Mouse (Mus musculus) intestine, embryonic 14.5 days (tissue): ENCODE results near the gene Irf2bp2. TPM values are rescaled to one million over a fixed set of nuclear protein-coding genes. Genes with fewer than 3 reads are reported as not detected.
"Not testable (repeated sequence)": the region's sequence is repeated elsewhere in the genome, so short reads cannot be mapped to it uniquely, and the experiment has no call there.

Experiments used
- ATAC-seq: fragments of 200-750 bp; cut with Nextera tagmentation; replicated peaks from 2 replicates; pipeline ENCODE4 v1.8.0; 2017; ENCODE audit warnings: low read depth, moderate number of reproducible peaks, moderate TSS enrichment, moderate library complexity; ENCODE audit not compliant: low FRiP score, low TSS enrichment
- DNase-seq: peaks from one replicate; pipeline ENCODE4 v3.0.0-alpha.2; 2018; ENCODE audit warnings: low spot score
- H3K27ac ChIP-seq: fragments of 300-500 bp; sonication (generic); 2 replicates; pipeline ENCODE4 v1.5.1; 2014; ENCODE audit warnings: low read depth, mild to moderate bottlenecking, control low read depth
- H3K27me3 ChIP-seq: fragments of 300-500 bp; sonication (generic); replicated peaks from 2 replicates; pipeline ENCODE4 v1.6.1; 2014; ENCODE audit warnings: low read length, control low read depth; ENCODE audit not compliant: control insufficient read depth, insufficient read depth
- H3K36me3 ChIP-seq: fragments of 300-500 bp; sonication (generic); 2 replicates; pipeline ENCODE4 v1.6.1; 2014; ENCODE audit warnings: low read length, control low read depth; ENCODE audit not compliant: control insufficient read depth, insufficient read depth
- H3K4me1 ChIP-seq: fragments of 300-500 bp; sonication (generic); replicated peaks from 2 replicates; pipeline ENCODE4 v1.6.1; 2014; ENCODE audit warnings: low read length, control low read depth, mixed read lengths; ENCODE audit not compliant: control insufficient read depth, insufficient read depth
- H3K4me2 ChIP-seq: fragments of 300-500 bp; sonication (generic); 2 replicates; pipeline ENCODE4 v1.6.1; 2014; ENCODE audit warnings: low read length
- H3K4me3 ChIP-seq: fragments of 300-500 bp; sonication (generic); 2 replicates; pipeline ENCODE4 v1.5.1; 2014; ENCODE audit warnings: low read depth, low read length, control low read depth, mixed read lengths
- H3K9ac ChIP-seq: fragments of 300-500 bp; sonication (generic); 2 replicates; pipeline ENCODE4 v1.6.1; 2014; ENCODE audit warnings: mild to moderate bottlenecking, low read length
- H3K9me3 ChIP-seq: fragments of 300-500 bp; sonication (generic); 2 replicates; pipeline ENCODE4 v1.6.1; 2016; ENCODE audit warnings: low read length, control low read depth; ENCODE audit not compliant: control insufficient read depth
- WGBS: fragments of 180-500 bp; shearing (Covaris S2); extraction: QIAGEN DNeasy Blood & Tissue Kit; methylation state at CpG from one replicate; pipeline ENCODE4 v1.1.7; 2014; 5-methylcytosine and 5-hydroxymethylcytosine counted together
- polyA plus RNA-seq: library from polyadenylated mRNA; unstranded; fragments of >200 nt; fragmentation: Nextera tagmentation; extraction: Ambion mirVana; gene quantifications from 2 replicates; pipeline ENCODE4 v1.2.1, GENCODE M21; 2014

The Irf2bp2 gene
- polyA plus RNA-seq, 1 experiment from 2014 or later: 11.3 TPM

GRCm38 (mm10) chr8:126600388-126600787 is 6.6 kb upstream of the Irf2bp2 start:
- WGBS: 87% methylated on average over 6 of the region's 6 CpGs
- not testable (repeated sequence) for H3K4me2 ChIP-seq, H3K27me3 ChIP-seq, ATAC-seq, H3K4me3 ChIP-seq, H3K9ac ChIP-seq, H3K9me3 ChIP-seq, DNase-seq, H3K27ac ChIP-seq, H3K36me3 ChIP-seq
- peaks cover 38% of the 10 kb centered on the region for H3K4me1 ChIP-seq

GRCm38 (mm10) chr8:126599297-126599696 is 5.5 kb upstream of the Irf2bp2 start:
- H3K4me2 ChIP-seq: no peak overlapping the region
- H3K4me3 ChIP-seq: no peak overlapping the region
- no peaks in the 10 kb centered on the region for H3K27me3 ChIP-seq
- H3K27ac ChIP-seq: no peak overlapping the region
- peaks cover 44% of the 10 kb centered on the region for H3K4me1 ChIP-seq
- no peaks in the 10 kb centered on the region for H3K9me3 ChIP-seq
- no peak overlapping the region for H3K9ac ChIP-seq
- 84% methylated on average over 4 of the region's 4 CpGs for WGBS
- no peaks in the 10 kb centered on the region for H3K36me3 ChIP-seq
- no peak for ATAC-seq
- no peak for DNase-seq

- ATAC-seq: no peak
- H3K36me3 ChIP-seq: no peaks in the 10 kb centered on the region
- H3K9me3 ChIP-seq: no peaks in the 10 kb centered on the region
- no peak overlapping the region for H3K27ac ChIP-seq
- WGBS: 52% methylated on average over 12 of the region's 12 CpGs
- DNase-seq: no peak
- H3K27me3 ChIP-seq: no peaks in the 10 kb centered on the region
- H3K4me1 ChIP-seq: peaks cover 37% of the 10 kb centered on the region
- no peak overlapping the region for H3K4me2 ChIP-seq
- no peak overlapping the region for H3K9ac ChIP-seq
- H3K4me3 ChIP-seq: no peak overlapping the region
Measured at GRCm38 (mm10) chr8:126598218-126598617, 4.4 kb upstream of the Irf2bp2 start.

GRCm38 (mm10) chr8:126596721-126597120 is 2.9 kb upstream of the Irf2bp2 start:
- Histone ChIP-seq H3K9ac (peak overlapping the region; percentile 78), H3K4me1 (peaks cover 31% of the 10 kb centered on the region), H3K27me3 (no peaks in the 10 kb centered on the region), H3K9me3 (no peaks in the 10 kb centered on the region), H3K4me2 (peak overlapping the region; percentile 92), H3K27ac (peak overlapping the region; percentile 99), H3K36me3 (peaks cover 5% of the 10 kb centered on the region), H3K4me3 (peak overlapping the region; percentile 100; the same call in 1 of the 2 replicates)
- no peak for DNase-seq
- no peak for ATAC-seq
- WGBS: 64% methylated on average over 5 of the region's 5 CpGs

- peaks cover 31% of the 10 kb centered on the region for H3K4me1 ChIP-seq
Measured at GRCm38 (mm10) chr8:126596097-126596634, 2.4 kb upstream of the Irf2bp2 start.

GRCm38 (mm10) chr8:126595204-126596061 is 1.6 kb upstream of the Irf2bp2 start:
- no peaks in the 10 kb centered on the region for H3K9me3 ChIP-seq
- peak overlapping the region; percentile 92 for H3K4me2 ChIP-seq
- H3K9ac ChIP-seq: peak overlapping the region; percentile 78
- DNase-seq (peak; percentile 84), ATAC-seq (no peak; the same call in 1 of the 2 replicates)
- H3K36me3 ChIP-seq: peaks cover 17% of the 10 kb centered on the region
- H3K4me3 ChIP-seq: peak overlapping the region; percentile 100
- H3K4me1 ChIP-seq: peaks cover 31% of the 10 kb centered on the region
- H3K27ac ChIP-seq: peak overlapping the region; percentile 99
- WGBS: 9% methylated on average over 16 of the region's 16 CpGs
- H3K27me3 ChIP-seq: no peaks in the 10 kb centered on the region

More at GRCm38 (mm10) chr8:126596097-126596634, 2.4 kb upstream of the Irf2bp2 start:
- Histone ChIP-seq H3K36me3 (peaks cover 11% of the 10 kb centered on the region), H3K9ac (peak overlapping the region; percentile 78), H3K9me3 (no peaks in the 10 kb centered on the region), H3K27ac (peak overlapping the region; percentile 99), H3K27me3 (no peaks in the 10 kb centered on the region), H3K4me2 (peak overlapping the region; percentile 92), H3K4me3 (peak overlapping the region; percentile 100)
- WGBS: under 1% methylated on average over 12 of the region's 12 CpGs
- ATAC-seq (peak; percentile 62), DNase-seq (peak; percentile 90)

- Histone ChIP-seq H3K9ac (peak overlapping the region; percentile 100), H3K27ac (peak overlapping the region; percentile 99), H3K9me3 (no peaks in the 10 kb centered on the region), H3K4me2 (peak overlapping the region; percentile 92), H3K36me3 (peaks cover 26% of the 10 kb centered on the region), H3K4me3 (peak overlapping the region; percentile 100), H3K4me1 (peaks cover 35% of the 10 kb centered on the region), H3K27me3 (no peaks in the 10 kb centered on the region)
- ATAC-seq (peak; percentile 86), DNase-seq (no peak)
- under 1% methylated on average over 48 of the region's 48 CpGs for WGBS
Measured at GRCm38 (mm10) chr8:126594481-126595000, 755 bp upstream of the Irf2bp2 start.

GRCm38 (mm10) chr8:126592771-126593571 is 815 bp downstream of the Irf2bp2 start:
- peaks cover 41% of the 10 kb centered on the region for H3K4me1 ChIP-seq

More at GRCm38 (mm10) chr8:126592771-126593571, 815 bp downstream of the Irf2bp2 start:
- H3K4me2 ChIP-seq: peak overlapping the region; percentile 95
- no peaks in the 10 kb centered on the region for H3K27me3 ChIP-seq
- H3K9me3 ChIP-seq: no peaks in the 10 kb centered on the region
- H3K36me3 ChIP-seq: peaks cover 37% of the 10 kb centered on the region
- peak overlapping the region; percentile 100 for H3K4me3 ChIP-seq
- under 1% methylated on average over 96 of the region's 113 CpGs for WGBS
- ATAC-seq: no peak
- peak overlapping the region; percentile 99 for H3K27ac ChIP-seq
- DNase-seq: no peak
- peak overlapping the region; percentile 100 for H3K9ac ChIP-seq
